Mouse (Mus musculus): ENCODE measurements around the gene Lhx2. TPM values are rescaled to one million over a fixed set of nuclear protein-coding genes. Genes with fewer than 3 reads are reported as not detected.

The Lhx2 gene
- polyA plus RNA-seq, 1 experiment, result not detected

GRCm38 (mm10) chr2:38387568-38388262, 48.6 kb downstream of the Lhx2 start:
- no peaks in the 10 kb centered on the region for H3K4me1 ChIP-seq (ENCODE audit: control insufficient read depth, insufficient read depth, low read length)
- no peak for TF ChIP-seq CTCF (IDR thresholded peaks at IDR 0.05; ENCODE audit: insufficient read depth, low read depth, low read length)
- TF ChIP-seq POLR2A (IDR thresholded peaks at IDR 0.05; ENCODE audit: insufficient read depth, low read depth, low read length), result no peak
- H3K4me3 ChIP-seq (ENCODE audit: insufficient read depth, low read depth, low read length), result no peak overlapping the region
- no peak overlapping the region for H3K27ac ChIP-seq (ENCODE audit: insufficient read depth, low read depth, low read length)
- WGBS, result 70% methylated on average over 10 of the region's 10 CpGs

- WGBS, result 61% methylated on average over 17 of the region's 17 CpGs
Observed at GRCm38 (mm10) chr2:38394977-38395868, 56.1 kb downstream of the Lhx2 start.

GRCm38 (mm10) chr2:38395869-38396236, 56.8 kb downstream of the Lhx2 start:
- TF ChIP-seq POLR2A (IDR thresholded peaks at IDR 0.05; ENCODE audit: insufficient read depth, low read depth, low read length), result no peak
- no peak for TF ChIP-seq CTCF (IDR thresholded peaks at IDR 0.05; ENCODE audit: insufficient read depth, low read depth, low read length)
- peaks cover 5% of the 10 kb centered on the region; the same call in 1 of the 2 replicates for H3K4me1 ChIP-seq (ENCODE audit: control insufficient read depth, insufficient read depth, low read length)
- H3K27ac ChIP-seq (ENCODE audit: insufficient read depth, low read depth, low read length), result no peak overlapping the region
- H3K4me3 ChIP-seq (ENCODE audit: insufficient read depth, low read depth, low read length), result no peak overlapping the region

More at GRCm38 (mm10) chr2:38394977-38395868, 56.1 kb downstream of the Lhx2 start:
- Histone ChIP-seq H3K4me1 (ENCODE audit: control insufficient read depth, insufficient read depth, low read length) (peaks cover 5% of the 10 kb centered on the region; the same call in 1 of the 2 replicates), H3K4me3 (ENCODE audit: insufficient read depth, low read depth, low read length) (no peak overlapping the region), H3K27ac (ENCODE audit: insufficient read depth, low read depth, low read length) (no peak overlapping the region)
- TF ChIP-seq CTCF (IDR thresholded peaks at IDR 0.05; ENCODE audit: insufficient read depth, low read depth, low read length) (no peak), POLR2A (IDR thresholded peaks at IDR 0.05; ENCODE audit: insufficient read depth, low read depth, low read length) (no peak)

GRCm38 (mm10) chr2:38397306-38397705, 58.2 kb downstream of the Lhx2 start:
- TF ChIP-seq CTCF (IDR thresholded peaks at IDR 0.05; ENCODE audit: insufficient read depth, low read depth, low read length), result no peak
- TF ChIP-seq POLR2A (IDR thresholded peaks at IDR 0.05; ENCODE audit: insufficient read depth, low read depth, low read length), result no peak
- H3K4me1 ChIP-seq (ENCODE audit: control insufficient read depth, insufficient read depth, low read length), result peaks cover 5% of the 10 kb centered on the region; the same call in 1 of the 2 replicates
- H3K4me3 ChIP-seq (ENCODE audit: insufficient read depth, low read depth, low read length), result no peak overlapping the region
- 89% methylated on average over 7 of the region's 7 CpGs for WGBS
- H3K27ac ChIP-seq (ENCODE audit: insufficient read depth, low read depth, low read length), result no peak overlapping the region

GRCm38 (mm10) chr2:38397882-38398281, 58.8 kb downstream of the Lhx2 start:
- Histone ChIP-seq H3K27ac (ENCODE audit: insufficient read depth, low read depth, low read length) (no peak overlapping the region), H3K4me3 (ENCODE audit: insufficient read depth, low read depth, low read length) (no peak overlapping the region), H3K4me1 (ENCODE audit: control insufficient read depth, insufficient read depth, low read length) (peaks cover 6% of the 10 kb centered on the region; the same call in 1 of the 2 replicates)
- 79% methylated on average over 6 of the region's 6 CpGs for WGBS
- TF ChIP-seq CTCF (IDR thresholded peaks at IDR 0.05; ENCODE audit: insufficient read depth, low read depth, low read length) (no peak), POLR2A (IDR thresholded peaks at IDR 0.05; ENCODE audit: insufficient read depth, low read depth, low read length) (no peak)

GRCm38 (mm10) chr2:38402611-38403010, 63.5 kb downstream of the Lhx2 start:
- Histone ChIP-seq H3K27ac (ENCODE audit: insufficient read depth, low read depth, low read length) (no peak overlapping the region), H3K4me3 (ENCODE audit: insufficient read depth, low read depth, low read length) (no peak overlapping the region), H3K4me1 (ENCODE audit: control insufficient read depth, insufficient read depth, low read length) (peaks cover 2% of the 10 kb centered on the region; the same call in 1 of the 2 replicates)
- TF ChIP-seq CTCF (IDR thresholded peaks at IDR 0.05; ENCODE audit: insufficient read depth, low read depth, low read length) (no peak), POLR2A (IDR thresholded peaks at IDR 0.05; ENCODE audit: insufficient read depth, low read depth, low read length) (no peak)
- 70% methylated on average over 1 of the region's 1 CpGs for WGBS

- H3K4me3 ChIP-seq (ENCODE audit: insufficient read depth, low read depth, low read length), result no peak overlapping the region
- H3K27ac ChIP-seq (ENCODE audit: insufficient read depth, low read depth, low read length), result no peak overlapping the region
- TF ChIP-seq POLR2A (IDR thresholded peaks at IDR 0.05; ENCODE audit: insufficient read depth, low read depth, low read length) (no peak), CTCF (IDR thresholded peaks at IDR 0.05; ENCODE audit: insufficient read depth, low read depth, low read length) (no peak)
- 34% methylated on average over 12 of the region's 12 CpGs for WGBS
- peaks cover 2% of the 10 kb centered on the region; the same call in 1 of the 2 replicates for H3K4me1 ChIP-seq (ENCODE audit: control insufficient read depth, insufficient read depth, low read length)
Observed at GRCm38 (mm10) chr2:38403231-38403630, 64.2 kb downstream of the Lhx2 start.

GRCm38 (mm10) chr2:38404007-38404596, 65.0 kb downstream of the Lhx2 start:
- WGBS, result 77% methylated on average over 10 of the region's 10 CpGs
- TF ChIP-seq POLR2A (IDR thresholded peaks at IDR 0.05; ENCODE audit: insufficient read depth, low read depth, low read length) (no peak), CTCF (IDR thresholded peaks at IDR 0.05; ENCODE audit: insufficient read depth, low read depth, low read length) (no peak)

More at GRCm38 (mm10) chr2:38404007-38404596, 65.0 kb downstream of the Lhx2 start:
- no peak overlapping the region for H3K27ac ChIP-seq (ENCODE audit: insufficient read depth, low read depth, low read length)
- H3K4me3 ChIP-seq (ENCODE audit: insufficient read depth, low read depth, low read length), result no peak overlapping the region
- peaks cover 2% of the 10 kb centered on the region; the same call in 1 of the 2 replicates for H3K4me1 ChIP-seq (ENCODE audit: control insufficient read depth, insufficient read depth, low read length)

Measured in olfactory bulb, adult 2 months (tissue).